Mouse (Mus musculus) megakaryocyte, adult 5-6 weeks (primary cell): Measurements from ENCODE around the gene Prkag3. TPM values are rescaled to one million over a fixed set of nuclear protein-coding genes. Genes with fewer than 3 reads are reported as not detected.

Experiments used
- ATAC-seq: 2 replicates; pipeline ENCODE4 v1.8.0; 2016; ENCODE audit warnings: mild to moderate bottlenecking, inconsistent platforms; ENCODE audit not compliant: poor library complexity, severe bottlenecking
- total RNA-seq, 2 experiments: library from RNA; stranded (forward) in 1 of 2; stranded (reverse) in 1 of 2; fragments of 153-499, 151-499 nt in 1 of 2; fragments of 221-1000, 200-1000 nt in 1 of 2; gene quantifications; 2 replicates each; pipeline versions ENCODE4 v1.2.3 to v1.2.4; 2015 to 2017

Gene Prkag3
- total RNA-seq, 2 experiments from 2014 or later = not detected

- no peak for ATAC-seq
These were observed 34.9 kb downstream of the Prkag3 start for GRCm38 (mm10) chr1:74713859-74714730.

- ATAC-seq = peak; percentile 57
These were observed 35.7 kb downstream of the Prkag3 start, which contains the start of gene Cyp27a1 for GRCm38 (mm10) chr1:74713099-74713858. Gene Cyp27a1 (plus strand): TSS chr1:74713574.

- ATAC-seq = peak; percentile 66
These were observed 36.4 kb downstream of the Prkag3 start for GRCm38 (mm10) chr1:74712461-74713098.

- ATAC-seq = no peak
These were observed 37.0 kb downstream of the Prkag3 start for GRCm38 (mm10) chr1:74712046-74712445.

- ATAC-seq = no peak
These were observed 39.5 kb downstream of the Prkag3 start for GRCm38 (mm10) chr1:74709566-74709965.

GRCm38 (mm10) chr1:74705016-74705415, 44.0 kb downstream of the Prkag3 start:
- ATAC-seq = no peak

- no peak for ATAC-seq
These were observed 44.9 kb downstream of the Prkag3 start for GRCm38 (mm10) chr1:74704156-74704555.

GRCm38 (mm10) chr1:74702142-74702553, 46.9 kb downstream of the Prkag3 start:
- peak; percentile 63 for ATAC-seq

GRCm38 (mm10) chr1:74698791-74699190, 50.2 kb downstream of the Prkag3 start:
- no peak for ATAC-seq

- no peak for ATAC-seq
These were observed 50.7 kb downstream of the Prkag3 start for GRCm38 (mm10) chr1:74698353-74698752.

- ATAC-seq = no peak
These were observed 51.6 kb downstream of the Prkag3 start for GRCm38 (mm10) chr1:74697416-74697815.

GRCm38 (mm10) chr1:74695836-74696235, 53.2 kb downstream of the Prkag3 start:
- no peak for ATAC-seq

- no peak for ATAC-seq
These were observed 55.0 kb downstream of the Prkag3 start for GRCm38 (mm10) chr1:74693891-74694583.

Other genes starting within 250 kb of the Prkag3 start
- 36.8 and 40.0 TPM in 2 replicates for gene Cnot9, start 243.2 kb downstream of the Prkag3 start, total RNA-seq (2015)
- 58.0 and 71.2 TPM in 2 replicates for gene Cnot9, start 243.2 kb downstream of the Prkag3 start, total RNA-seq (2017)
- gene Plcd4, start 206.3 kb downstream of the Prkag3 start, total RNA-seq (2015) = not detected in 2 replicates
- gene Plcd4, start 206.3 kb downstream of the Prkag3 start, total RNA-seq (2017) = not detected in 2 replicates
- 14.7 and 18.0 TPM in 2 replicates for gene Usp37, start 204.9 kb downstream of the Prkag3 start, total RNA-seq (2015)
- gene Usp37, start 204.9 kb downstream of the Prkag3 start, total RNA-seq (2017) = 23.0 and 26.4 TPM in 2 replicates
- 14.5 and 16.2 TPM in 2 replicates for gene Zfp142, start 161.0 kb downstream of the Prkag3 start, total RNA-seq (2015)
- gene Zfp142, start 161.0 kb downstream of the Prkag3 start, total RNA-seq (2017) = 6.2 and 7.2 TPM in 2 replicates
- 9.8 and 9.9 TPM in 2 replicates for gene Bcs1l, start 160.9 kb downstream of the Prkag3 start, total RNA-seq (2015)
- gene Bcs1l, start 160.9 kb downstream of the Prkag3 start, total RNA-seq (2017) = 8.3 and 10.9 TPM in 2 replicates
- gene Rnf25, start 147.8 kb downstream of the Prkag3 start, total RNA-seq (2015) = 24.5 and 27.6 TPM in 2 replicates
- gene Rnf25, start 147.8 kb downstream of the Prkag3 start, total RNA-seq (2017) = 38.1 and 41.3 TPM in 2 replicates
- 1.8 TPM in 1 of 2 replicates, not detected in the other for gene Stk36, start 147.8 kb downstream of the Prkag3 start, total RNA-seq (2015)
- gene Stk36, start 147.8 kb downstream of the Prkag3 start, total RNA-seq (2017) = not detected in 2 replicates
- 9.3 and 10.1 TPM in 2 replicates for gene Ttll4, start 87.5 kb downstream of the Prkag3 start, total RNA-seq (2015)
- 9.4 and 12.2 TPM in 2 replicates for gene Ttll4, start 87.5 kb downstream of the Prkag3 start, total RNA-seq (2017)
- 73.8 and 76.6 TPM in 2 replicates for gene Cyp27a1, start 35.6 kb downstream of the Prkag3 start, total RNA-seq (2015)
- gene Cyp27a1, start 35.6 kb downstream of the Prkag3 start, total RNA-seq (2017) = 72.2 and 76.2 TPM in 2 replicates
- 0.11 and 0.14 TPM in 2 replicates for gene Wnt6, start 22.7 kb upstream of the Prkag3 start, total RNA-seq (2015)
- gene Wnt6, start 22.7 kb upstream of the Prkag3 start, total RNA-seq (2017) = 0.55 and 1.1 TPM in 2 replicates
- gene Wnt10a, start 42.3 kb upstream of the Prkag3 start, total RNA-seq (2015) = not detected in 2 replicates
- not detected in 2 replicates for gene Wnt10a, start 42.3 kb upstream of the Prkag3 start, total RNA-seq (2017)
- gene Cdk5r2, start 105.7 kb upstream of the Prkag3 start, total RNA-seq (2015) = not detected in 2 replicates
- not detected in 2 replicates for gene Cdk5r2, start 105.7 kb upstream of the Prkag3 start, total RNA-seq (2017)
- gene Fev, start 136.2 kb upstream of the Prkag3 start, total RNA-seq (2015) = not detected in 2 replicates
- gene Fev, start 136.2 kb upstream of the Prkag3 start, total RNA-seq (2017) = not detected in 2 replicates
- gene Cryba2, start 143.9 kb upstream of the Prkag3 start, total RNA-seq (2015) = not detected in 2 replicates
- gene Cryba2, start 143.9 kb upstream of the Prkag3 start, total RNA-seq (2017) = not detected in 2 replicates
- not detected in 2 replicates for gene Cfap65, start 186.4 kb upstream of the Prkag3 start, total RNA-seq (2015)
- gene Cfap65, start 186.4 kb upstream of the Prkag3 start, total RNA-seq (2017) = not detected in 2 replicates
- 0.11 TPM in 1 of 2 replicates, not detected in the other for gene Ihh, start 202.5 kb upstream of the Prkag3 start, total RNA-seq (2015)
- not detected in 2 replicates for gene Ihh, start 202.5 kb upstream of the Prkag3 start, total RNA-seq (2017)